Mouse (Mus musculus) liver, adult 2 months (tissue): ENCODE data around the gene Coro2b.

Experiments used
- CTCF ChIP-seq: fragments of 200-500 bp; IDR thresholded peaks from 2 replicates; pipeline ENCODE4 v1.5.1; 2011; ENCODE audit warnings: low read depth, low read length, control low read depth
- POLR2A ChIP-seq: fragments of 200-500 bp; IDR thresholded peaks from 2 replicates; pipeline ENCODE4 v1.6.1; 2011; ENCODE audit warnings: low read length, control low read depth; ENCODE audit not compliant: insufficient read depth; ENCODE audit errors: extremely low read depth

DNA sequence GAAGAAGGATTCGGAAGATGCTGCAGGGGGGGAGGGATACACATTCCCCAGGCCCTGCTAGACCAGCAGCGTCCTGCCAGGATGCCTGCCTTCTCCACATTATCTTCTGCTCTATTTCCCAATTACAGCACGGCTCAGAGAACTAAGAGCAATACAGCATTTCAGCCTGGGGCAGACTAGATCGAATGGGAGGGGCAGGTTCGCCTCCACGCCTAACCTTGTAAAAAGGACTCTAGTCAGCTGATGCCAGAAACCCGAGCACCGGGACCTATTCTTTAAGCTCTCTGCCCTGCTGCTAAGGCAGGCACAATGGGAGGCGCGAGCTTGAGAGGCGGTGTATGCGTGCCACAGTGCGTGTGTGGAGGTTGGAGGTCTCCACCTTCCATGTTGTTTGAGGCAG, 67.7 kb downstream of the Coro2b start:
- TF ChIP-seq CTCF: no peak
- no peak for TF ChIP-seq POLR2A
